Mouse (Mus musculus): Measurements from ENCODE around the gene Mtrr.

Gene Mtrr

GRCm38 (mm10) chr13:68581747-68582516 is at the start of gene Mtrr, which contains the start of gene Fastkd3:
Gene Mtrr (minus strand): TSS chr13:68582149.
Gene Fastkd3 (plus strand): TSS chr13:68582234.
- peak; percentile 97 to 99 for DNase-seq

- no peak for DNase-seq
These were observed 45.1 kb upstream of the Mtrr start for GRCm38 (mm10) chr13:68627041-68627440.

GRCm38 (mm10) chr13:68622792-68623191 is 40.8 kb upstream of the Mtrr start:
- no peak for DNase-seq

GRCm38 (mm10) chr13:68607652-68608405 is 25.9 kb upstream of the Mtrr start:
- DNase-seq: peak; percentile 23 to 61

GRCm38 (mm10) chr13:68605689-68606126 is 23.8 kb upstream of the Mtrr start:
- DNase-seq: peak; percentile 49 to 70

GRCm38 (mm10) chr13:68603085-68603484 is 21.1 kb upstream of the Mtrr start:
- no peak for DNase-seq

GRCm38 (mm10) chr13:68601184-68601583 is 19.2 kb upstream of the Mtrr start:
- DNase-seq: peak; percentile 28 to 38

- no peak for DNase-seq
These were observed 17.0 kb upstream of the Mtrr start for GRCm38 (mm10) chr13:68598953-68599352.

GRCm38 (mm10) chr13:68597667-68598066 is 15.7 kb upstream of the Mtrr start:
- no peak for DNase-seq

- no peak for DNase-seq
These were observed 15.2 kb upstream of the Mtrr start, which contains the start of gene 1700001L19Rik for GRCm38 (mm10) chr13:68597199-68597598. Gene 1700001L19Rik (plus strand): TSS chr13:68597421.

- no peak for DNase-seq
These were observed 11.8 kb upstream of the Mtrr start for GRCm38 (mm10) chr13:68593797-68594196.

- no peak for DNase-seq
These were observed 6.4 kb upstream of the Mtrr start for GRCm38 (mm10) chr13:68588352-68588751.

GRCm38 (mm10) chr13:68585441-68585840 is 3.5 kb upstream of the Mtrr start:
- no peak for DNase-seq

GRCm38 (mm10) chr13:68583961-68584360 is 2.0 kb upstream of the Mtrr start:
- no peak for DNase-seq

- DNase-seq: no peak
These were observed 500 bp upstream of the Mtrr start for GRCm38 (mm10) chr13:68582517-68582780.

- DNase-seq: no peak
These were observed 736 bp downstream of the Mtrr start for GRCm38 (mm10) chr13:68581086-68581740.

GRCm38 (mm10) chr13:68577945-68578344 is 4.0 kb downstream of the Mtrr start:
- peak; percentile 54 to 83 for DNase-seq

GRCm38 (mm10) chr13:68574398-68574797 is 7.6 kb downstream of the Mtrr start:
- no peak for DNase-seq

- DNase-seq: peak; percentile 59 to 86
These were observed 8.7 kb downstream of the Mtrr start for GRCm38 (mm10) chr13:68572966-68573913.

- peak in 1 of 2 experiments; percentile 53 for DNase-seq
These were observed 9.7 kb downstream of the Mtrr start for GRCm38 (mm10) chr13:68572247-68572646.

GRCm38 (mm10) chr13:68569589-68570336 is 12.2 kb downstream of the Mtrr start:
- peak; percentile 46 to 71 for DNase-seq

GRCm38 (mm10) chr13:68568548-68568947 is 13.4 kb downstream of the Mtrr start:
- no peak for DNase-seq

Measured in lung, postnatal 4 days (tissue).